Mouse (Mus musculus) CH12.LX (cell line): ENCODE data around the gene Il18. TPM values are rescaled to one million over a fixed set of nuclear protein-coding genes. Genes with fewer than 3 reads are reported as not detected.
A peak's percentile ranks its signal among the peaks of the same experiment; 100 is the strongest.

Experiments used
- DNase-seq: peaks from one replicate; pipeline ENCODE4 v3.0.0-alpha.2; 2013; ENCODE audit errors: extremely low read depth
- H3K27ac ChIP-seq: 2 replicates; pipeline ENCODE4 v1.5.1; 2012; ENCODE audit warnings: low read depth, mild to moderate bottlenecking, control low read depth, moderate library complexity; ENCODE audit not compliant: insufficient read depth
- H3K27me3 ChIP-seq: replicated peaks from 2 replicates; pipeline ENCODE3; 2012; ENCODE audit warnings: inconsistent platforms
- H3K36me3 ChIP-seq, 2 experiments: replicated peaks in 1 of 2; 2 replicates each; pipeline versions ENCODE3 to v1.6.1; 2012; ENCODE audit warnings: inconsistent platforms in 1 of 2, low read length in 1 of 2, mild to moderate bottlenecking in 1 of 2, mixed read lengths in 1 of 2, moderate library complexity in 1 of 2; ENCODE audit not compliant: control insufficient read depth in 1 of 2, insufficient read depth in 1 of 2
- H3K4me1 ChIP-seq, 2 experiments: 2 replicates each; pipeline ENCODE4 v1.6.1; 2012; ENCODE audit warnings: inconsistent platforms in 1 of 2, moderate library complexity in 1 of 2; ENCODE audit not compliant: insufficient read depth in 2 of 2, control insufficient read depth in 1 of 2
- H3K4me2 ChIP-seq: 2 replicates; pipeline ENCODE4 v1.6.1; 2012; ENCODE audit warnings: low read depth, mild to moderate bottlenecking, control low read depth; ENCODE audit not compliant: poor library complexity, insufficient read depth, severe bottlenecking
- H3K4me3 ChIP-seq, 3 experiments: fragments of 150-350 bp in 1 of 3; sonication (generic) in 1 of 3; replicated peaks in 1 of 3; 2 replicates each; pipeline versions ENCODE3 to v1.5.1; 2011 to 2012; ENCODE audit warnings: low read depth in 2 of 3, low read length in 2 of 3, mild to moderate bottlenecking in 2 of 3, moderate library complexity in 2 of 3, control low read depth in 1 of 3, improper control_type of control experiment in 1 of 3, inconsistent platforms in 1 of 3, mixed read lengths in 1 of 3; ENCODE audit not compliant: poor library complexity in 1 of 3
- H3K79me2 ChIP-seq: replicated peaks from 2 replicates; pipeline ENCODE4 v1.6.1; 2012; ENCODE audit warnings: mild to moderate bottlenecking, moderate library complexity; ENCODE audit not compliant: control insufficient read depth, poor library complexity, insufficient read depth, severe bottlenecking; ENCODE audit errors: extremely low read depth
- H3K9ac ChIP-seq: 2 replicates; pipeline ENCODE4 v1.6.1; 2012; ENCODE audit warnings: low read depth, mild to moderate bottlenecking, control low read depth, moderate library complexity; ENCODE audit not compliant: insufficient read depth
- H3K9me3 ChIP-seq: replicated peaks from 2 replicates; pipeline ENCODE3; 2012; ENCODE audit warnings: low read length, inconsistent platforms, mixed read lengths
- BHLHE40 ChIP-seq: IDR thresholded peaks from 2 replicates; pipeline ENCODE4 v1.6.1; 2011; ENCODE audit warnings: mild to moderate bottlenecking, low read depth, low read length, improper control_type of control experiment
- CHD1 ChIP-seq: IDR thresholded peaks from 2 replicates; pipeline ENCODE4 v1.6.1; 2012; ENCODE audit warnings: low read depth, low read length, improper control_type of control experiment, inconsistent platforms
- CHD2 ChIP-seq: IDR thresholded peaks from 2 replicates; pipeline ENCODE4 v1.6.1; 2011; ENCODE audit warnings: low read length, improper control_type of control experiment
- EP300 ChIP-seq: IDR thresholded peaks from 2 replicates; pipeline ENCODE4 v1.6.1; 2011; ENCODE audit warnings: low read length, improper control_type of control experiment
- HCFC1 ChIP-seq: IDR thresholded peaks from 2 replicates; pipeline ENCODE4 v1.6.1; 2012; ENCODE audit warnings: low read depth, mild to moderate bottlenecking, inconsistent platforms, low read length, improper control_type of control experiment
- IRF4 ChIP-seq: IDR thresholded peaks from 2 replicates; pipeline ENCODE4 v1.6.1; 2014; ENCODE audit warnings: low read depth, mild to moderate bottlenecking, inconsistent platforms, low read length, improper control_type of control experiment
- JUN ChIP-seq: IDR thresholded peaks from 2 replicates; pipeline ENCODE4 v1.6.1; 2011; ENCODE audit warnings: low read depth, mild to moderate bottlenecking, low read length, improper control_type of control experiment, moderate library complexity; ENCODE audit not compliant: insufficient read depth
- JUND ChIP-seq: conservative IDR thresholded peaks from 2 replicates; pipeline ENCODE4 v1.6.1; 2011; ENCODE audit warnings: low read depth, low read length, improper control_type of control experiment
- KAT2A ChIP-seq: IDR thresholded peaks from 2 replicates; pipeline ENCODE4 v1.6.1; 2012; ENCODE audit warnings: low read length, improper control_type of control experiment, inconsistent platforms; ENCODE audit not compliant: insufficient replicate concordance
- MEF2A ChIP-seq: IDR thresholded peaks from 2 replicates; pipeline ENCODE4 v1.6.1; 2014; ENCODE audit warnings: low read depth, mild to moderate bottlenecking, inconsistent platforms, low read length, improper control_type of control experiment, borderline replicate concordance
- RAD21 ChIP-seq: IDR thresholded peaks from 2 replicates; pipeline ENCODE4 v1.6.1; 2011; ENCODE audit warnings: low read depth, mild to moderate bottlenecking, low read length, improper control_type of control experiment, moderate library complexity
- SIN3A ChIP-seq: IDR thresholded peaks from 2 replicates; pipeline ENCODE4 v1.6.1; 2012; ENCODE audit warnings: low read length, improper control_type of control experiment, inconsistent platforms
- TBP ChIP-seq: conservative IDR thresholded peaks from 2 replicates; pipeline ENCODE4 v1.6.1; 2011; ENCODE audit warnings: low read depth, low read length, improper control_type of control experiment
- UBTF ChIP-seq: IDR thresholded peaks from 2 replicates; pipeline ENCODE4 v1.6.1; 2012; ENCODE audit warnings: low read depth, mild to moderate bottlenecking, inconsistent platforms, low read length, improper control_type of control experiment, moderate library complexity
- USF2 ChIP-seq: conservative IDR thresholded peaks from 2 replicates; pipeline ENCODE4 v1.6.1; 2011; ENCODE audit warnings: low read depth, low read length, improper control_type of control experiment
- ZKSCAN1 ChIP-seq: IDR thresholded peaks from 2 replicates; pipeline ENCODE4 v1.6.1; 2012; ENCODE audit warnings: low read depth, inconsistent platforms, low read length, improper control_type of control experiment, borderline replicate concordance
- ZNF384 ChIP-seq: IDR thresholded peaks from 2 replicates; pipeline ENCODE4 v1.6.1; 2012; ENCODE audit warnings: low read depth, low read length, improper control_type of control experiment, inconsistent platforms
- dilution Hi-C: fragments of 300-500 bp; cut with MboI; formaldehyde crosslinking; loops from 2 replicates; pipeline ENCODE4 v1.14.3; 2020; ENCODE audit warnings: low sequenced_read_pairs; ENCODE audit not compliant: extremely low pct_unique_long_range_greater_than_20kb, extremely low pct_ligation_motif_present
- in situ Hi-C: fragments of 300-500 bp; cut with MboI; formaldehyde crosslinking; loops from 3 replicates; pipeline ENCODE4 v1.14.3; 2019; ENCODE audit warnings: low sequenced_read_pairs, low pct_ligation_motif_present, low pct_unique_long_range_greater_than_20kb, mixed read lengths
- polyA plus RNA-seq: library from polyadenylated mRNA; unstranded; fragments of >175 nt; gene quantifications from 2 replicates; pipeline ENCODE4 v1.2.1, GENCODE M21; 2012; ENCODE audit warnings: low read depth; ENCODE audit not compliant: insufficient read length
- total RNA-seq, 2 experiments: library from RNA; depleted of rRNA; stranded (reverse); fragments of 300-350 nt in 1 of 2; fragments of >200 nt in 1 of 2; gene quantifications; 2 replicates each; pipeline ENCODE4 v1.2.3; 2012 to 2014

Gene Il18
- total and polyA plus RNA-seq, 3 experiments, result 0.56 to 0.98 (median 0.59) TPM

- in situ Hi-C loops (loop anchor here (25.0 kb wide), 1 partner anchor 996 kb away; no protein-coding TSS in a partner anchor), dilution Hi-C loops (no loop called here)
- no peak for DNase-seq
- H3K4me2 ChIP-seq, result no peak overlapping the region
- no peaks in the 10 kb centered on the region for H3K9me3 ChIP-seq
- H3K4me3 ChIP-seq, result no peak overlapping the region
- H3K36me3 ChIP-seq, result no peaks in the 10 kb centered on the region
- H3K27ac ChIP-seq, result no peak overlapping the region
- TF ChIP-seq MEF2A (no peak), CHD1 (no peak), EP300 (no peak), USF2 (no peak), TBP (no peak), KAT2A (no peak), ZNF384 (no peak), JUND (no peak), IRF4 (no peak), CHD2 (no peak), BHLHE40 (no peak), UBTF (no peak), SIN3A (no peak), JUN (no peak), ZKSCAN1 (no peak), RAD21 (no peak)
- TF ChIP-seq, all 38 proteins: peak for 0
- H3K9ac ChIP-seq, result no peak overlapping the region
- H3K4me1 ChIP-seq, result peaks cover 14 to 54% of the 10 kb centered on the region in 2 experiments
- no peaks in the 10 kb centered on the region for H3K27me3 ChIP-seq
- no peaks in the 10 kb centered on the region for H3K79me2 ChIP-seq
Measured at GRCm38 (mm10) chr9:50533328-50533727, 21.3 kb upstream of the Il18 start.

GRCm38 (mm10) chr9:50533791-50534190 lies 20.8 kb upstream of the Il18 start:
- H3K36me3 ChIP-seq, result no peaks in the 10 kb centered on the region
- H3K27ac ChIP-seq, result no peak overlapping the region
- no peak overlapping the region for H3K4me3 ChIP-seq
- no peak overlapping the region for H3K4me2 ChIP-seq
- H3K27me3 ChIP-seq, result peaks cover under 1% of the 10 kb centered on the region
- DNase-seq, result no peak
- dilution Hi-C loops, result no loop called here
- no peaks in the 10 kb centered on the region for H3K9me3 ChIP-seq
- TF ChIP-seq ZNF384 (peak; percentile 90), HCFC1 (peak; percentile 38; the same call in 1 of the 2 replicates), TBP (no peak)
- TF ChIP-seq, all 38 proteins: peak for 2
- Histone ChIP-seq H3K4me1 (peaks cover 14 to 53% of the 10 kb centered on the region in 2 experiments), H3K79me2 (no peaks in the 10 kb centered on the region), H3K9ac (no peak overlapping the region)
- in situ Hi-C loops, result loop anchor here (25.0 kb wide), 1 partner anchor 996 kb away; no protein-coding TSS in a partner anchor
